Mouse (Mus musculus) liver, adult 2 months (tissue): ENCODE measurements around the gene Snx20.

Experiments used
- CTCF ChIP-seq: fragments of 200-500 bp; IDR thresholded peaks from 2 replicates; pipeline ENCODE4 v1.5.1; 2011; ENCODE audit warnings: low read depth, low read length, control low read depth
- POLR2A ChIP-seq: fragments of 200-500 bp; IDR thresholded peaks from 2 replicates; pipeline ENCODE4 v1.6.1; 2011; ENCODE audit warnings: low read length, control low read depth; ENCODE audit not compliant: insufficient read depth; ENCODE audit errors: extremely low read depth

DNA sequence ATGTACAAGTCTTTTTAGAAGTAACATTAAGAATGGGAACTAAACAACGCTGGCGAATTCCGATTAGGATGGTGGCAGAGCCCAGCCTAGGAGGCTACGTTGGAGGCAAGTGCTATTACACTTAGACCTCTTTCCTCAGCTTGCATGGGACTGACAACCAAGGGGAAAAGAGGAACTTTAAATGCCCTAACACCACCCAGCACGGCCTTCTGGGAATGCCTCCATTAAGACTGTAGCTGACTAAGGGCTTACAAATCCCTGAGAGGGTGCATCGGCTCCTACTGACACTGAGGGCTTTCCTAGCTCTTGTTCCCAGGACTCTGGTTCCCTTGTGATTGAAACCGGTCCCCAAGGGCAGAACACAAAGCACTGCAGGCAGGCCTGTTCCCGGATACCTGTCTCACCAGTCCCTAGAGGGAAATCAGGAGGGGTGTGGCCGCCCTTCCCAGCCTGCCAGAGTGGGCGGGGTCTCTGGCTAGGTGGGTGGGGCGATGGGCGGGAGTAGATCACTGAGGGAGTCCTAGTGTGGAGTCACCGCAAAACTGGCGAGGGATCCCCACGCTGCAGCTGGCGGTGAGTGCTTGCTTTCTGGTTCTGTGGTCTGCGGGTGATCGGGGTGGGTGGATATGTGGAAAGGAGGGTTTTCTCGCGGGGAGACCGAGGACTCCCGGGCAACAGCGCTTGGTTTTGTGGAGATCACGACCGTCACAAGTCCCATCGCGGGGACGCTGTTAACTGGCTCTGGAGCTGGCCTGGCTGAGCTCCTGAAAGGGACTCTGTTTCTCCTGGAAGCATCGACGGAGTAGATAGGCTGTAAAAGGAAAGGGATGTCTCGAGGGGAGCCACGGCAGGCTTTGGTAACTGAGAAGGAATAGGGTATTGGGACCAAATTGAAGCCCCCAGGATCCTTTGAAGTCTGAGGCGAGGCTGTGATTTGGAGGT lies 11.2 kb upstream of the Snx20 start, which contains the start of gene Nod2:
- TF ChIP-seq CTCF = no peak
- no peak for TF ChIP-seq POLR2A
